Mouse (Mus musculus) hindbrain, embryonic 11.5 days (tissue): Measurements from ENCODE around the gene Nit1. TPM values are rescaled to one million over a fixed set of nuclear protein-coding genes. Genes with fewer than 3 reads are reported as not detected.

Source experiments
- ATAC-seq: fragments of 200-750 bp; cut with Nextera tagmentation; 2 replicates; pipeline ENCODE4 v1.8.0; 2017; ENCODE audit warnings: mild to moderate bottlenecking, moderate TSS enrichment, moderate library complexity; ENCODE audit not compliant: low FRiP score
- DNase-seq: peaks from one replicate; pipeline ENCODE4 v3.0.0-alpha.2; 2015; ENCODE audit warnings: low spot score
- H3K27ac ChIP-seq: fragments of 300-500 bp; sonication (generic); 2 replicates; pipeline ENCODE4 v1.5.1; 2014; ENCODE audit warnings: mild to moderate bottlenecking, low read depth, low read length
- H3K27me3 ChIP-seq: fragments of 300-500 bp; sonication (generic); 2 replicates; pipeline ENCODE4 v1.6.1; 2014; ENCODE audit warnings: mild to moderate bottlenecking, low read length, moderate library complexity, mixed read lengths; ENCODE audit not compliant: control insufficient read depth, insufficient read depth
- H3K36me3 ChIP-seq: fragments of 300-500 bp; sonication (generic); 2 replicates; pipeline ENCODE4 v1.6.1; 2014; ENCODE audit warnings: mild to moderate bottlenecking, low read length, moderate library complexity, mixed read lengths; ENCODE audit not compliant: control insufficient read depth, insufficient read depth
- H3K4me1 ChIP-seq: fragments of 300-500 bp; sonication (generic); replicated peaks from 2 replicates; pipeline ENCODE4 v1.6.1; 2014; ENCODE audit warnings: low read length, mixed read lengths; ENCODE audit not compliant: control insufficient read depth, insufficient read depth
- H3K4me2 ChIP-seq: fragments of 300-500 bp; sonication (generic); replicated peaks from 2 replicates; pipeline ENCODE4 v1.6.1; 2014; ENCODE audit warnings: mild to moderate bottlenecking, low read depth, low read length
- H3K4me3 ChIP-seq: fragments of 300-500 bp; sonication (generic); 2 replicates; pipeline ENCODE4 v1.5.1; 2014; ENCODE audit warnings: low read depth, low read length
- H3K9ac ChIP-seq: fragments of 300-500 bp; sonication (generic); 2 replicates; pipeline ENCODE4 v1.6.1; 2014; ENCODE audit warnings: low read depth, low read length
- H3K9me3 ChIP-seq: fragments of 300-500 bp; sonication (generic); 2 replicates; pipeline ENCODE4 v1.6.1; 2016; ENCODE audit warnings: low read length; ENCODE audit not compliant: control insufficient read depth
- WGBS: fragments of 180-500 bp; shearing (Covaris S2); extraction: QIAGEN DNeasy Blood & Tissue Kit; methylation state at CpG from one replicate; pipeline ENCODE4 v1.1.7; 2014; 5-methylcytosine and 5-hydroxymethylcytosine counted together
- polyA plus RNA-seq: library from polyadenylated mRNA; unstranded; fragments of >200 nt; fragmentation: Nextera tagmentation; extraction: Ambion mirVana; gene quantifications from 2 replicates; pipeline ENCODE4 v1.2.1, GENCODE M21; 2014

The Nit1 gene
- polyA plus RNA-seq: 30.7 and 35.3 TPM in 2 replicates

DNA sequence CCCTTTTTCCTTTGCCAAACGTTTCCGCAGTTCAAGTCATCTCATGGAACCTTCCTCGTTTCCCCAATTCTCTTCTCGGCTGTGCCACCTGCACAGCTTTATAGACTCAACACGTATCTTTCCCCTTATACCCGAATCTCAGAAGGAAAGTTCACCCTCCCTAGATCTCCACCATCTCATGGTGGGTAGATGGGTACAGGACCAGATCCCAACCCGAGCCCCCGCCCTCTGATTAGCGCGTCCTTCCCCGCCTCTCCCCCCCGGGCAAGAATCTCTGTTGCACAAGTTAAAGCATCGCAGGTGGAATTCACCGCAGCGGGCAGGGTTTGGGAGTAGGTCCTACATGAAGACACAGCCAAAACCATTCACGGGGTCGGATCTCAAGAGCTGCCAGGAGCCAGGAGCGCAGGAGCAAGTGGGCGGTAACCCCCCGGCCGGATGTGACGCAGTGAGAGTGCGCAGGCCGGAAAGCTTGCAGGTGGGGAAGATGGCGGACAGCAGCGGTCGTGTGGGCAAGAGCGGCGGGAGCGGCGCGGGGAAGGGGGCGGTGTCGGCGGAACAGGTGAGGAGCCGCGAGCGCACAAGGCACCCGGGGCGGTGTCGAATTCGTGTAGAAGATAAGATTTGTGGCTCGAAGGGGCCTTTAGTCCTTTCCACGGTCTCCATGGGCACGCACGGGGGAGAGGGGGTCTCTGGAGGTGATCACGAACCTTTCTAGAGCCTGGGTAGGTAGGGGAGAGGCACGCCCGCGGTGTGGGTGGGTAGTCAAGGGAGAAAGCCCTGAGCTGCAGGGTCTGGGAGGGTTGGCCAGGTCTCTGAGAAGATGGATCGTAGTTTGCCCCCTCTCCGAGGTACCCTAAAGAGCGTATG is at the start of gene Nit1, which contains the start of gene Pfdn2:
TSS of gene Nit1 (minus strand) at position 422 of the 870 bp plus-strand sequence.
TSS of gene Pfdn2 (plus strand) at position 446 of the 870 bp plus-strand sequence.
- no peaks in the 10 kb centered on the region; the same call in 1 of the 2 replicates for H3K4me1 ChIP-seq
- no peak within 1 kb of the TSS for H3K27ac ChIP-seq
- H3K9ac ChIP-seq: peak within 1 kb of the TSS; percentile 77
- no peaks in the 10 kb centered on the region for H3K36me3 ChIP-seq
- peak within 1 kb of the TSS; percentile 81 for H3K4me2 ChIP-seq
- no peaks in the 10 kb centered on the region for H3K27me3 ChIP-seq
- H3K9me3 ChIP-seq: no peaks in the 10 kb centered on the region
- 2% methylated on average over 53 of the region's 53 CpGs for WGBS
- peak within 1 kb of the TSS; percentile 95 for H3K4me3 ChIP-seq
- ATAC-seq (peak; percentile 92), DNase-seq (peak; percentile 94)

GRCm38 (mm10) chr1:171390101-171390500 is 44.7 kb upstream of the Nit1 start:
- DNase-seq (no peak), ATAC-seq (no peak)
- Histone ChIP-seq H3K4me3 (no peak overlapping the region), H3K27me3 (no peaks in the 10 kb centered on the region), H3K4me1 (no peaks in the 10 kb centered on the region), H3K4me2 (no peak overlapping the region), H3K9me3 (no peaks in the 10 kb centered on the region), H3K9ac (no peak overlapping the region), H3K27ac (no peak overlapping the region), H3K36me3 (no peaks in the 10 kb centered on the region)
- WGBS: 78% methylated on average over 4 of the region's 4 CpGs

DNA sequence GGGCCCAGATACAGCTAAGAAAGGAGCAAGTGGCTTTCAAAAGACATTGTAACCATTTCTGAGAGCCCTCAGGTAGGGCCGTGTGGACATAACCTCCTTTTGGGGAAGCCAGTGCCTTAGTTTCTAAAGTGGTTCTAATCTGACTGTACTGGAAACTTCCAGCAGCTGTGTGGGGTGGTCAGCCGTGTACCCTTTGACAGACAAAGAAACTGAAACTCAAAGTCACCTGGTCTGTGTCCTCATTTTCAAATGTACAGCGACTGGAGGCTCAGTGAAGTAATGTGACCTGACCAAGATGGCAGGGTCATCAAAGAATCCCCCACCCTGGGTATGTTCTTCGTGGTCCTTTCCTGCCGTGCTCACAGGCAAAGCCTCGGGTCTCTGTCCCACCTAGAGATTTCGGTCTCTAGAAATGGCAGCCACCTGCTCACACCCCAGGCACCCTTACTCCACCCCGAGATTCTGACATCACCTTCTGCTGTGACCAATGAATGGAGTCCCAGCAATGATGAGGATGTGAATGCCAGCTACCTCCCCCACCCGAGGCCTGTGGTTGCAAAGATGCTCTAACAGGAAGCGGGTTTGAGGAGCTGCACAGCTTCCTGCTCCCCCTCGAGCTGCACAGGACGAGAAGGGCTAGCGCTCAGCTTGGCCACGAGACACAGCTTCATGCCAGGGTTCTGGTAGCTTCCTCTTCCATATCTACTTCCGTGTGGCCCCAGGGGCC is 43.1 kb upstream of the Nit1 start, which contains the start of gene Arhgap30:
TSS of gene Arhgap30 (plus strand) at position 579 of the 727 bp plus-strand sequence.
- ATAC-seq (no peak), DNase-seq (no peak)
- Histone ChIP-seq H3K4me3 (no peak within 1 kb of the TSS), H3K9me3 (no peaks in the 10 kb centered on the region), H3K9ac (no peak within 1 kb of the TSS), H3K27ac (no peak within 1 kb of the TSS), H3K27me3 (no peaks in the 10 kb centered on the region), H3K4me1 (no peaks in the 10 kb centered on the region), H3K4me2 (no peak within 1 kb of the TSS), H3K36me3 (no peaks in the 10 kb centered on the region)
- 85% methylated on average over 15 of the region's 15 CpGs for WGBS

DNA sequence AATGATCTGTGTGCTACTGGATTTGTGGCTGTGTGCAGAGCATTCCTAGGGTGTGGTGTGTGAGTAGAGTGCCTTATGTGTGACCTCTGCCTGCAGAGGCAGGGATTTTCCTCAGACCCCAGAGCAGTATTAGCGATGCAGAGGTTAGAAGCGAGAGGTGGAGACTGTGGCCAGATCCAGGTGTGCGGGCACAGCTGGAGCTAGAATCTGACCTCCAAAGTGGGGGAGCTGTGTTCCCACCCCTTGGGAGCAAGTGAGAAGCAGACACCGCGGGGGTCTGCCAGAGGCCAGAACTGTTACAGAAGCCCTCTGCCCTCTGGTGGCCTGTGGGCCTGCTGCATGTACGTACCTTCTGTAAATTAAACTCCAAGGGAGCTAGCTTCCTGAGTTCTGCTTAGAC is 41.7 kb upstream of the Nit1 start:
- H3K36me3 ChIP-seq: no peaks in the 10 kb centered on the region
- H3K4me2 ChIP-seq: no peak overlapping the region
- DNase-seq: peak; percentile 54
- WGBS: 12% methylated on average over 6 of the region's 6 CpGs
- H3K27me3 ChIP-seq: no peaks in the 10 kb centered on the region
- no peak overlapping the region for H3K9ac ChIP-seq
- no peak overlapping the region for H3K27ac ChIP-seq
- H3K9me3 ChIP-seq: no peaks in the 10 kb centered on the region
- no peak for ATAC-seq
- H3K4me1 ChIP-seq: no peaks in the 10 kb centered on the region
- H3K4me3 ChIP-seq: no peak overlapping the region

DNA sequence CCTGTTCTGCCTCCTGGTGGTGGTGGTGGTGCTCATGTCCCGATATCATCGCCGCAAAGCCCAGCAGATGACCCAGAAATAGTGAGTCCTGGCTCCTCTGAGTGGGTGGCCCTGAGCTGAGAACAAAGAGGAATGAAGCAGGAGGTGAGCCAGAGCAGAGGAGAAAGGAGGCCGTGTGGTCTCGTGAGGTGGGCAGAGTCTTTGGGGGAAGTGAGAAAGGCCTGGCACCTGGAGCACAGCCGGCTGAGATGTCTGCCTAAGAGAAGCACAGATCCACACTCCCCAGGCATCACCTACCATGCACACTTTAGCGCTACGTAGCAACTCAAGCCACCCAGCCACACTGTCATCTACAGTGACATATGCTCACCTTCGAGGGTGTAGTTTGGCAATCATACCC is 39.7 kb upstream of the Nit1 start:
- H3K4me1 ChIP-seq: no peaks in the 10 kb centered on the region
- no peak overlapping the region for H3K4me3 ChIP-seq
- H3K9me3 ChIP-seq: no peaks in the 10 kb centered on the region
- H3K9ac ChIP-seq: no peak overlapping the region
- ATAC-seq (no peak), DNase-seq (no peak)
- no peaks in the 10 kb centered on the region for H3K36me3 ChIP-seq
- 69% methylated on average over 9 of the region's 9 CpGs for WGBS
- H3K4me2 ChIP-seq: no peak overlapping the region
- H3K27ac ChIP-seq: no peak overlapping the region
- peaks cover 6% of the 10 kb centered on the region; the same call in 1 of the 2 replicates for H3K27me3 ChIP-seq

DNA sequence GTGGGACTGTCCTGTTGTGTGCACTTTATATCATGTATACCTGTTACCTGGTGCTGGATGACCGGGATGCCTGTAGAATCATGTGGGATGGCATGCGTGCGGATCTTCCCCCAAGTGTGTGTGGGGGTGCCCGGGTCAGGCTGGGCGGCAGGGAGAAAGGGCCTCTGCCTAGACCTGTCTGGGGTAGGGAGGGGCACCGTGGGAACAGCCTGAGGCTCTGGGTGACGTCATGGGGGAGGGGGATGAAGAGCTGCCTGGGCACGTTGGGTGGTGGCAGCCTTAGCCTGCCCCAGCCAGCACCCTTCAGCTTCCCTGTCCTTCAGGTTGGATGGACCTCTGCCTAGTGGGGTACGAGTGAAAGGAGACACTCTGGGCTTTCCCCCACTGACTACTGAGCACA is 38.9 kb upstream of the Nit1 start:
- no peak overlapping the region for H3K27ac ChIP-seq
- H3K27me3 ChIP-seq: peaks cover 9% of the 10 kb centered on the region
- no peaks in the 10 kb centered on the region for H3K9me3 ChIP-seq
- 75% methylated on average over 9 of the region's 9 CpGs for WGBS
- H3K36me3 ChIP-seq: no peaks in the 10 kb centered on the region
- ATAC-seq (no peak), DNase-seq (no peak)
- no peak overlapping the region for H3K4me2 ChIP-seq
- no peak overlapping the region for H3K9ac ChIP-seq
- no peak overlapping the region for H3K4me3 ChIP-seq
- H3K4me1 ChIP-seq: no peaks in the 10 kb centered on the region

DNA sequence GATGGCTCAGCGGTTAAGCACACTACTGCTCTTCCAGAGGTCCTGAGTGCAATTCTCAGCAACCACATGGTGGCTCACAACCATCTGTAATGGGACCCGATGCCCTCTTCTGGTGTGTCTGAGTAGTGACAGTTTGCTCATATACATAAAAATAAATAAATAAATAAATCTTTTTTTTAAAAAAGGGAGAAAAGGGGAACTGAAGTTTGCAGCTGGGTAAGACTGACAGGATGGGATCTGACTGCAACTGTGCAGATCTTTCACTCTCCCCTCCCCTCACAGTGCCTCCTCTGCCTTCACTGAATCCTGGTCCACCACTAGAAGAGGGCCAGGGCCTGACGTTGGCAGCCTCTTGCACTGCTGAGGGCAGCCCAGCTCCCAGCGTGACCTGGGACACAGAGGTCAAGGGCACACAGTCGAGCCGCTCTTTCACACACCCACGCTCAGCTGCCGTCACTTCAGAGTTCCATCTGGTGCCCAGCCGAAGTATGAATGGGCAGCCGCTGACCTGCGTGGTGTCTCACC is 36.7 kb upstream of the Nit1 start:
- Histone ChIP-seq H3K9ac (no peak overlapping the region), H3K4me3 (no peak overlapping the region), H3K36me3 (no peaks in the 10 kb centered on the region), H3K4me2 (no peak overlapping the region), H3K27ac (no peak overlapping the region), H3K9me3 (no peaks in the 10 kb centered on the region), H3K4me1 (no peaks in the 10 kb centered on the region), H3K27me3 (peaks cover 9% of the 10 kb centered on the region)
- DNase-seq (no peak), ATAC-seq (no peak)
- WGBS: 74% methylated on average over 11 of the region's 11 CpGs

DNA sequence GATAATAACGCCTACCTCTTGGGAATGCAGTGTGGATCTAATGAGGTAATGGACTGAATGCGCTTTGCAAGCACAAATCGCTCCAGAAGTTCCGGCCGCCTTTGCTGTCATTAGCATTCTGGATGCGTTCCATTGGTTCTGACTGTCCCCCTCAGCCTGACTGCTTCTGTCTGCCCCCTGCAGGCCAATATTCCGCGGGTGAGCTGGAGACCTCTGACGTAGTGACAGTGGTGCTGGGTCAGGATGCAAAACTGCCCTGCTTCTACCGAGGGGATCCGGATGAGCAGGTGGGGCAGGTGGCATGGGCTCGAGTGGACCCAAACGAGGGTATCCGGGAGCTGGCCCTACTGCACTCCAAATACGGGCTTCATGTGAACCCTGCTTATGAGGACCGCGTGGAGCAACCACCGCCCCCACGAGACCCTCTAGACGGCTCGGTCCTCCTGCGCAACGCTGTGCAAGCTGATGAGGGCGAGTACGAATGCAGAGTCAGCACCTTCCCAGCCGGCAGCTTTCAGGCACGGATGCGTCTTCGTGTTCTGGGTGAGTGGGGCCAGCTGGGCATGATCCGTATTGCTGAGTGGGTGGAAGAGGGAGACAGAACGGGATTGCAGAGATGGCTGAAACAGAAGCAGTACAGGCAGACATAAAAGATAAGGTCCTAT is 34.6 kb upstream of the Nit1 start:
- Histone ChIP-seq H3K4me2 (peak overlapping the region; percentile 24), H3K4me1 (no peaks in the 10 kb centered on the region), H3K27me3 (peaks cover 9% of the 10 kb centered on the region), H3K9ac (no peak overlapping the region), H3K9me3 (no peaks in the 10 kb centered on the region), H3K27ac (no peak overlapping the region), H3K36me3 (no peaks in the 10 kb centered on the region), H3K4me3 (peak overlapping the region; percentile 0; the same call in 1 of the 2 replicates)
- DNase-seq: peak; percentile 87
- peak; percentile 88 for ATAC-seq
- WGBS: 6% methylated on average over 31 of the region's 31 CpGs
